Mouse (Mus musculus): ENCODE measurements around the gene Traf1. TPM values are rescaled to one million over a fixed set of nuclear protein-coding genes. Genes with fewer than 3 reads are reported as not detected.

Traf1 gene
- total and polyA plus RNA-seq, 2 experiments: 0.55 to 1.2 TPM

- Histone ChIP-seq H3K9ac (ENCODE audit: low read depth, low read length) (no peak overlapping the region), H3K79me2 (ENCODE audit: control insufficient read depth, insufficient read depth, low read length) (no peaks in the 10 kb centered on the region), H3K36me3 (ENCODE audit: control insufficient read depth, insufficient read depth, low read length) (no peaks in the 10 kb centered on the region), H3K4me1 (ENCODE audit: control insufficient read depth, insufficient read depth, low read length) (0 out of 2 replicates have a peak, but pooled peaks cover 2% of the 10 kb centered on the region), H3K4me3 (ENCODE audit: insufficient read depth, low read depth, low read length) (no peak overlapping the region), H3K27ac (replicated peaks; ENCODE audit: insufficient read depth, low read depth, low read length) (no peak overlapping the region), H3K27me3 (ENCODE audit: control insufficient read depth, insufficient read depth, low read length) (no peaks in the 10 kb centered on the region)
- no peak for TF ChIP-seq POLR2A (IDR thresholded peaks at IDR 0.05; ENCODE audit: extremely low read depth, insufficient read depth, low read length)
- no peak for TF ChIP-seq CTCF (IDR thresholded peaks at IDR 0.05; ENCODE audit: low read depth, low read length)
- no peak for DNase-seq (ENCODE audit: extremely low read depth, low read depth, low spot score)
- 80% methylated on average over 11 of the region's 11 CpGs for WGBS
Measured at GRCm38 (mm10) chr2:34971080-34971888, 9.7 kb upstream of the Traf1 start.

DNA sequence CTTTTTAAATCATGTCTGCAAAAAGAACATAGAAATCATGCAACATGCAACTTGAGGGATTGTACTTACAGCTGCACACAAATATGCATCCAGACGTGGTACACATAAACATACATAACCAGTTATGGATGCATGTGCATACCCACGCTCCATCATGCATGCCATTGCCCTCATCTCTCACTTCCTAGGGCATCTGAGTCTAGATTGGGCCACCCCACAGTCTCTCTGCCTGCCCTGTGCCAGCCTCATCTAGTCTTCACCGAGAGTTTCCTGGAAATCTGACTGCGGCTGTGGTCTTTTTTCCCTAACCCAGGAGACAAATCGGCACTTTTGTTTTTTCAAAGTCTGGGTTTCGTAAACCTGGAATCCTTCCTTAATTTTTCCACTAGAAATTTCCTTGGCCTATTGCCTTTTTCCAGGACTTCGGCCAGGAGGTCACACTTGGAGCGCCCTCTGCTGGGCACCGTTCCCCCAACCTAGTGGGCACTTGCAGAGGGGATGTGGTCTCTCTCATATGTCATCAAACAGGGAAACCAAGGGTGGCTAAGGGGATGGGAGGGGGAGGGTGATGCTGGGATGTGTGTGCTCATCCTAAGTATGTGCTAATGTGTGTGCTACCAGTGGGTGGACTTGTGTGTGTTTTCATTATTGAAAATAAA lies 8.6 kb upstream of the Traf1 start:
- Histone ChIP-seq H3K36me3 (ENCODE audit: control insufficient read depth, insufficient read depth, low read length) (no peaks in the 10 kb centered on the region), H3K4me3 (ENCODE audit: insufficient read depth, low read depth, low read length) (no peak overlapping the region), H3K27me3 (ENCODE audit: control insufficient read depth, insufficient read depth, low read length) (no peaks in the 10 kb centered on the region), H3K79me2 (ENCODE audit: control insufficient read depth, insufficient read depth, low read length) (no peaks in the 10 kb centered on the region), H3K27ac (replicated peaks; ENCODE audit: insufficient read depth, low read depth, low read length) (no peak overlapping the region), H3K9ac (ENCODE audit: low read depth, low read length) (no peak overlapping the region), H3K4me1 (ENCODE audit: control insufficient read depth, insufficient read depth, low read length) (0 out of 2 replicates have a peak, but pooled peaks cover 2% of the 10 kb centered on the region)
- TF ChIP-seq CTCF (IDR thresholded peaks at IDR 0.05; ENCODE audit: low read depth, low read length) (peak; percentile 90), POLR2A (IDR thresholded peaks at IDR 0.05; ENCODE audit: extremely low read depth, insufficient read depth, low read length) (no peak)
- DNase-seq (ENCODE audit: extremely low read depth, low read depth, low spot score): peak; percentile 64
- 13% methylated on average over 9 of the region's 9 CpGs for WGBS

- no peak overlapping the region for H3K27ac ChIP-seq (replicated peaks; ENCODE audit: insufficient read depth, low read depth, low read length)
- WGBS: 78% methylated on average over 7 of the region's 7 CpGs
- H3K27me3 ChIP-seq (ENCODE audit: control insufficient read depth, insufficient read depth, low read length): no peaks in the 10 kb centered on the region
- no peaks in the 10 kb centered on the region for H3K36me3 ChIP-seq (ENCODE audit: control insufficient read depth, insufficient read depth, low read length)
- H3K9ac ChIP-seq (ENCODE audit: low read depth, low read length): no peak overlapping the region
- H3K4me3 ChIP-seq (ENCODE audit: insufficient read depth, low read depth, low read length): no peak overlapping the region
- TF ChIP-seq CTCF (IDR thresholded peaks at IDR 0.05; ENCODE audit: low read depth, low read length): no peak
- no peak for TF ChIP-seq POLR2A (IDR thresholded peaks at IDR 0.05; ENCODE audit: extremely low read depth, insufficient read depth, low read length)
- no peaks in the 10 kb centered on the region for H3K79me2 ChIP-seq (ENCODE audit: control insufficient read depth, insufficient read depth, low read length)
- no peak for DNase-seq (ENCODE audit: extremely low read depth, low read depth, low spot score)
- 0 out of 2 replicates have a peak, but pooled peaks cover 2% of the 10 kb centered on the region for H3K4me1 ChIP-seq (ENCODE audit: control insufficient read depth, insufficient read depth, low read length)
Measured at GRCm38 (mm10) chr2:34969166-34969565, 7.6 kb upstream of the Traf1 start.

- DNase-seq (ENCODE audit: extremely low read depth, low read depth, low spot score): no peak
- TF ChIP-seq POLR2A (IDR thresholded peaks at IDR 0.05; ENCODE audit: extremely low read depth, insufficient read depth, low read length) (no peak), CTCF (IDR thresholded peaks at IDR 0.05; ENCODE audit: low read depth, low read length) (no peak)
- Histone ChIP-seq H3K27me3 (ENCODE audit: control insufficient read depth, insufficient read depth, low read length) (no peaks in the 10 kb centered on the region), H3K9ac (ENCODE audit: low read depth, low read length) (no peak overlapping the region), H3K4me1 (ENCODE audit: control insufficient read depth, insufficient read depth, low read length) (0 out of 2 replicates have a peak, but pooled peaks cover 2% of the 10 kb centered on the region), H3K79me2 (ENCODE audit: control insufficient read depth, insufficient read depth, low read length) (no peaks in the 10 kb centered on the region), H3K27ac (replicated peaks; ENCODE audit: insufficient read depth, low read depth, low read length) (no peak overlapping the region), H3K4me3 (ENCODE audit: insufficient read depth, low read depth, low read length) (no peak overlapping the region), H3K36me3 (ENCODE audit: control insufficient read depth, insufficient read depth, low read length) (no peaks in the 10 kb centered on the region)
- 92% methylated on average over 8 of the region's 8 CpGs for WGBS
Measured at GRCm38 (mm10) chr2:34966243-34966934, 4.8 kb upstream of the Traf1 start.

- Histone ChIP-seq H3K27me3 (ENCODE audit: control insufficient read depth, insufficient read depth, low read length) (no peaks in the 10 kb centered on the region), H3K79me2 (ENCODE audit: control insufficient read depth, insufficient read depth, low read length) (no peaks in the 10 kb centered on the region), H3K9ac (ENCODE audit: low read depth, low read length) (no peak overlapping the region), H3K27ac (replicated peaks; ENCODE audit: insufficient read depth, low read depth, low read length) (no peak overlapping the region), H3K36me3 (ENCODE audit: control insufficient read depth, insufficient read depth, low read length) (no peaks in the 10 kb centered on the region), H3K4me1 (ENCODE audit: control insufficient read depth, insufficient read depth, low read length) (0 out of 2 replicates have a peak, but pooled peaks cover 2% of the 10 kb centered on the region), H3K4me3 (ENCODE audit: insufficient read depth, low read depth, low read length) (no peak overlapping the region)
- DNase-seq (ENCODE audit: extremely low read depth, low read depth, low spot score): no peak
- 87% methylated on average over 8 of the region's 8 CpGs for WGBS
- TF ChIP-seq CTCF (IDR thresholded peaks at IDR 0.05; ENCODE audit: low read depth, low read length) (no peak), POLR2A (IDR thresholded peaks at IDR 0.05; ENCODE audit: extremely low read depth, insufficient read depth, low read length) (no peak)
Measured at GRCm38 (mm10) chr2:34965806-34966205, 4.2 kb upstream of the Traf1 start.
